Mouse (Mus musculus) right cerebral cortex, postnatal 14 days (tissue): ENCODE data around the gene Gnpat.

Experiments
- DNase-seq: peaks from one replicate; pipeline ENCODE4 v3.0.0; 2022

The Gnpat gene

DNA sequence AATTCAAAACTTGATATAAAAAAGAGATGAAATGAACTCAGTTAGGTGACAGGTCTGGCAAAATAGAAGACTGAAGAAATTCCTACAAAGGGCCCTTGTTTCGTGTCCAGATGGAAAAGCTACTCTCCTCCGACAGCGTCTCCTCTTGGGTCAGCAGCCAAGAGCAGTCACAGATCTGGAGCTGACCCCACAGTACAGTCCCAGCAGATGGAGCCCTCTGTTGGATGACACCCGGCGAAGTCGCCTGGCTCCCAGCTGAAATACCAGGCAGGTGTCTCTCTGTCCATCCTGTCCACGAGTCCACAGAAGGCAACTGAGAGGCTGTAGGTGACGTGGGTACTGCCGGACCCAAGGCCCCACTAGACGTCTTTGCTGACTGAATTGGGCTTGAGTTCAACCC, 47.5 kb downstream of the Gnpat start:
- DNase-seq: no peak

DNA sequence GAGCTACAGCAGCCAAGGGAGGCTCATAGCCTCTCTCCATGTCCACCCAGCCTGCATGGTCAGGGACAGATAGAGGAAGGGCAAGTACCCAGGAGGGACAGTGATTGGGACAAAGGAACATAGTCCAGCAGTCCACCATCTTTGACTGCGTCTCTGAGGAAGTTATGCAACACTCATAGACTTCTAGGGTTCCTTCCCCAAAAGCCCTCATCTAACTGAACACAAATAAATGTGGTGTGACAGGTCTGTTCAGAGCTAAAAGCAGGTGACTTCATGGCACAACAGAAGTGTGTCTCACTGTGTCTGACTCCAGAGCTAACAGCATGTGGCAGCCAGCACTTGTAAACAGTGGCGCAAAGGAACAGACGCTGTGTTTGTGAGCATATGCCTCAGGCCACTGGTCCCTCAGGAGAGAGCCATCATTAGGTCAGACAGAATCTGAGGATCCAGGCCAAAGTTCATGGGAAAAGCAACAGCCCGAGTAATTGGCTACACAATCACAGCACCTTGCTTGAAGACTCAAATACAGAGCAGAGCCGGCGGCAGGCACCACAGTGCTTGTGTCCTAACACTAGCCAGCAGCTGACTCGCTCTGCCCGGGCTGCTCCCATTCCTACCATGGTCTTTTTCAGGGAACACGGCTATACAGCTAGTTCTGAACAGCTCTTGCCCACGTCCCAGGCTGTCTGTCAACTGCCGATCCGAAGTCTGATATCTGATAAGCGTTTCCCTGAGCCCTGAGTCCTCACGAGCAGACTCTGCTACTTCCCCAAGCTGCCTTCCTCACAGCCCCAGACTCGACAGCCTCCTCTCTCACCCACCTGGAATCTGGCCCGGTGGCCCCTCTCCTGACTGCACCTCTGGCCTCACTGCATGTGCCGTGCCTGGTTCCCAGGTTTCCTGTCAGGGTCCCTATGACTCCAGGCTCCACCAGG, 49.4 kb downstream of the Gnpat start:
- DNase-seq: no peak

DNA sequence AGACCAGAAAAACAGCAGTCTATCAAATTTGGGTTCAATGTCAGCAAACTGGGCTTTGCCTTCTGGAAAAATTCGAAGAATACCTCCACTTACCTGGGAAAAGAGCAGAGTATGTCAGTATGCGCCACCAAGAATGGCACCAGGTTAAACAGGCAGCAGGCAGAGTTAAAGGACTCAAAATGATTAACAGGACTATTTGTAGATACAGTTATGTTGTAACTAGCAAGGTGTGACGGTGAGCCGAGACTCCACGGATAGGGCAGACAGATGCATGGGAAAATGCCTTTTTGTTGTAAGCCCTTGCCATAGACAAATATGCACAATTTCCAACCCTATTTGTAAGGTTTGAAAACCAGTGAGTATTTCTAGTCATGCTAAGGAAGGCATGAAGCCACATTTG, 51.2 kb downstream of the Gnpat start:
- no peak for DNase-seq

DNA sequence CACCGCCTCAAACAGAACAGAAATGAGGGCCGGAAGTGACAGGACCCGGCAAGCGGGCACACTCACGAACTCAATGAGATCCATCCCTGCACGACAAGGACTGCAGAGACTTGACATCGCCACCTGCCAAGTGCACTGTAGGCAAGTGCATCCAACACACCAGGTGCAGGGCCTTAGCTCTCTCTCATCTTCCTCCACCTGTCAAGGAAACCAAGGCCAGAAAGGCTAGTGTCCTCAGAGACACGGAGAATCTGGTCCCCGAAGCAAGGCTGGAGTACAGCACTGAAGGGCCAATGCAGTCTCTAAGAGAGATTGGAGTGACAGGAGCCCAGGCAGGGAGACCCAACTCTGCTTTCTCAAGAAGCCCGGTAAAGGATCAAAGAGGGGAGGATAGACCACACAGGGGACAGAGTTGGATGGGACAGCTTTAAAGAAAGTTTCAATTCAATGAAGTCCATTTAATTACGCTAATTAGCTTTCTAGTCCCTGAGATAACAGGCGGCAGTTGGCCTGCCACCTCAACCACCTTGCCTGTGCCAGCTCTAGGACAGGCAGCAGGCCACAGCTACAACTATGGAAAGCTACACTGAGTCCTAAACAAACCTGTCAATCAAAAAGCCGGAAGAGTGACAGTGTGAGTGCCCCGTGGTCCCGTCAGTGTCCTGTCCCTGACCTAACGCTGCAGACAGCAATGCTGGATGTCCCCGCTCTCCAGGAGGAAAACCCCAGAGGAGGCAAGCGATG, 55.1 kb downstream of the Gnpat start:
- DNase-seq: no peak

DNA sequence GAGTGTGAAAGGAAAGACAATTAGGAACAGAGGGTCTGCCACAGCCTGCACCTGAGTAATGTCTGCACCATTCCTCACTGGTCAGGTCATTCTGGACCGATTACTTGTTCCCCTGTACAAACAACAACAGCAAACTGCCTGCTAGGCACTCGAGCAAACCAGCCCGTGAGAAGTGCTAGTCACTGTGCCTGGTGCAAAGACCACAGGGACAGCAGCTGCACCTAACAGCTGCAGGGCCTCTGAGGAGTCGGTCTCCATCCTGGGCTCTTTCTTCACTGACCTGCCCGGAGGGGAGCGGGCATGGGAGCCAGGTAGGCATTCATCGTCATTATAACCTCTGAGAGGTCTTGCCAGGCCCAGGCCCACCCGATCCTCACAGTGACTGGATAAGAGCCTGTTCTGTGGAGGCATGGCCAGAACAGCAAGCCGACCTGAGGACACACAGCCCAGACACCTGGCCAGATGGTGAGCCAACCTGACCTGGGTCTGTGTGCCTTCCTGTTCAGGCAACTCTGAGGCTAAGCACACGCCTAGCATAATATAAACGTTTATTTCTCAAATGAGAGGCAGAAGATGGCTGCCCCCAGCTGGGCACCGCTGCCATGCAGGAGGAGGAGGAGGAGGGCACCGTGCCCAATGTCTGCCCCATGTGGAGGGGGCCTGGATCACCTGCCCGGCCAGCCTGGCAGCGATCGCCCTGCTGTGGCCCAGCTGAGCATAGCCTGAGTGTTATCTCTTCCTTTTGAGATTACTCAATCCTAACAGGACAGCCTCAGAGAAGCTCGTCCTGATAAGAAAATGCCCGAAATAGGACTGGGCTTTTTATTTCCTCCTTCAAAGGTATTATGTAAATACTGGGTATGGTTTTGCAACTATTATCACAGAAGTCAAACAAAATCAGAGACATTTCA, 58.8 kb downstream of the Gnpat start:
- no peak for DNase-seq

DNA sequence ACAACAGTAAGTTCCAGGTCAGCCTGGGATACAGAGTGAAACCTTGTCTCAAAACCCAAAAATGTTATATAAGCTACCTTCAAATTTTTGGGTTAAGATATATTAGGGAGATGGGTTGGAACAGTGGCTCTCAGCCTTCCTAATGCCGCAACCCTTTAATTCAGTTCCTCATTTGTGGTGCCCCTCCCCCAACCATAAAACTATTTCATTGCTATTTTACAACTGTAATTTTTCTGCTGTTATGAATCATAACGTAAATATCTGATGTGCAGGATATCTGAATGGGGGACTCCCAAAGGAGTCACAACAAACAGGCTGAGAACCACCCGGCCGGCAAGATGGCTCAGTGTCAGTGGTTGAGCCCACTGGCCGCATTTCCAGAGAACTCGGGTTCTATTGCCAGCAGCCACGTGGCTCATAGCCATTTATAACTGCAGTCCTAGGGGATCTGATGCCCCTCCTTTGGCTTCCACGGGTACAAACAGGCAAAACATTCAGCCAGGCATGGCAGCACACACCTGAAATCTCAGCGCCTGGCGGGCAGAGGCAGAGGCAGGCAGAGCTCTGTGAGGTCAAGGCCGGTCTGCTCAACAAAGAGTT, 59.8 kb downstream of the Gnpat start:
- DNase-seq: no peak

DNA sequence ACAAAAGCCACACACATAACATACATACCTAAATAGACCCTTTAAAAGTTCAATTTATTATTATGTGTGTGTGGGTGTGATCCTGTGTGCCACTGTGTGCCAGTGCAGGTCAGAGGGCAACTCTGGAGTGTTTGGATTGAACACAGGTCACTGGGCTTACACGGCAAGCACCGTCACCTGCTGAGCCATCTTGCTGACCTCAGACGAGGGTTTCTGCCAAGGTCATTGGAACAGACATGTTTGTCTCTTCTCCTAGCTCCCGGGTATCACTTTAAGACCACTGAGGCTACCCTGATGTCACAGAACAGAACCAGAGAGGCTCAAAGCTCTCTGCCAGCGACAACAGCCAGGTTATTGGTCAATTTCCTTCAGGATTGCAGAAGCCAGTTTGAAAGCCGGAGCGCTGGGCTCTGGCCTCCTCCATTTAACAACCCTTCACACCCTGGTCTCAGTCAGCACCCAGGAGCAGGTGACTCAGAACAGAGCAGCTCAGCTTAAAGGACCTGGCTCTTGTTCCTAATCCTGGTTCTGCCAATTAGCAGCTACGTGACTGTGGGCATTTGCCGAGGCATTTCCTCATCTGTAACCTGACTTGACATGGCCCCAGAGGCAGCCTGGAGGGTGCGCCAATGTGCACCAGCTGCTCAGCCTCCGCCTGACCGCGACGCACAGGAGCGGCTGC, 61.3 kb downstream of the Gnpat start:
- no peak for DNase-seq

DNA sequence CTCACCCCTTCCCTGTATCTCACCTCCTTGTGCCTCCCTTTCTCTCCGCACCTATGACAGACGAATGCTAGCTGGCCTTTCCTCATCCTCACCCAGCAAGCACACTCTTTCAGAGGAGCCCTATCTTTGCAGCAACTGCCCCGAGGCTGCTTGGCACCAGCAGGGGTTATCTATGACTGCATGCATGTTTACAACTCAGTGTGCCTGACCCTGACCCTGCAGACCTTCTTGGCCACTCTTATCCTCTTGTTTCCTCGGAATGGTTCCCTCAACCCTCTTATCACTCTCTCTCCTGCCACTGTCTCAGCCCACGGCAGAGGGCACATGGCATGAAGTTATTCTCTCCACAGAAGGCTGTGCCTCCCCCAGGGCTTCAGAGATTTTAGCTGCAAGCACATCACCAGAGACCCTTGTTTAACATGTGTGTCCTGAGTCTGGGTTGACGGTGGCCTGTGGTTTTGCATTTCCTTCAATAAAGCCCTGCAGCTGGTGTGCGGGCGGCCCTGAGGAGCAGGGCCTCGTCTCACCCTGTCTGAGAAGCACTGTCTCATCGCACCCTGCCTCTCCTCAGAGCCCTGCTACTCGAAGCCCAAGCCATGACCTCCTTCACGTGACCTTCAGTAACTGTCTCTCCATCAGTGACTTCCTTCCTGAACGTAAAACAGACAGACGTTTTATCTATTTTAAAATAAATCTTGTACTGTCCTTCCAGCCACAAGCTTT, 62.9 kb downstream of the Gnpat start:
- DNase-seq: no peak

DNA sequence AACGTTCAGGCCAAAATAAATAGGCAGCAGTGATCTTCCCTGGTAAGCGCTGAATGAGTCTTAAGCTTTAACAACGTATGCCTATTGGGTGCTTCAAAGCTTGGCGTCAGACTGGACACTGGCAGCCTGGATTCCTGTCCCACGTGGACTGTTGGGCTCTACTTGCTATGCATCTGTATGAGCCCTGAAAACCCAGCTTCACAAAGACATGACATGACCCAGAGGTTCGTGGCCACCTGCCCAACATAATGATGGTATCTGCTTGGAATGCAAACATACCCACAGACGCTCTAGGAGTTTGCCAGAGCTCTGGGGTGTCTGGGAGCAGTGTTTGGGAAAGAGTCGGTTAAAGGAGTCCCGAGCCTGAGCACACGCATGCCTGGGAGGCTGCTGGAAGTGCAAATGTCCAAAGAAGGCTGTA, 63.5 kb downstream of the Gnpat start:
- DNase-seq: no peak

DNA sequence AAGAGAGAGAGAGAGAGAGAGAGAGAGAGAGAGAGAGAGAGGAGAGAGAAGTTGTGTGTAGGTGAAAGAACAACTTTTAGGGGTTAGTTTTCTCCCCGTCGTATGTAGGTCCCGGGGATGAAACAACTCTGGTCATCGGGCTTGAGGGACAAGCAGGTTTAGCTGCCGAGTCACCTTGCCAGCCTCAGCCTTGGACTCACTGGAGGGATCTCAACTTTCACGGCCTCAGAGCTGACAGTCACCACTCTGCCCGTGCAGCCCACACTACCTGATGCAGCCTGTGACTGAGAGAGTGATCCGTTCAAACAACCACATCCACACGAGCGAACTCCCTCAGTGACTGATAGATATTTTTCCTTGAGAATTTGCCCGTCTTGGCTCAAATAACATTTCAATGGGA, 66.2 kb downstream of the Gnpat start:
- no peak for DNase-seq

DNA sequence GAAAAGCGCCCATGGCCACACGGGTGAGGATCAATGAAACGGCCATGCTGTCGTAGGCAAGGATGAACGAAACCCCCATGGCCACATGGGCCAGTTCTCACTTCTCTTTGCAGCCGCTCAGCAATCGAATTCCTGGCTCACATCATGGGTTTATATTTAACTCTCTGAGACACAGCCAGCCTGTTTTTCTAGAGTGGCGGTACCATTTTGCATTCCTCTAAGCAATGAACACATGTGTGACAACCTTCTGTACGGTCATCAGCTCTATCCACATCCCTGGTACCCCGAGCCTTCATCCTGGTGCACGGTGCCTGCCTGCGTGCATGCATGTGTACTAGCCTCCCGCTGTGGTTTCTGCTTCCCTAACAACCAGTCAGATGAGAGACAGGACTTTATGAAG, 67.3 kb downstream of the Gnpat start:
- DNase-seq: peak; percentile 20

DNA sequence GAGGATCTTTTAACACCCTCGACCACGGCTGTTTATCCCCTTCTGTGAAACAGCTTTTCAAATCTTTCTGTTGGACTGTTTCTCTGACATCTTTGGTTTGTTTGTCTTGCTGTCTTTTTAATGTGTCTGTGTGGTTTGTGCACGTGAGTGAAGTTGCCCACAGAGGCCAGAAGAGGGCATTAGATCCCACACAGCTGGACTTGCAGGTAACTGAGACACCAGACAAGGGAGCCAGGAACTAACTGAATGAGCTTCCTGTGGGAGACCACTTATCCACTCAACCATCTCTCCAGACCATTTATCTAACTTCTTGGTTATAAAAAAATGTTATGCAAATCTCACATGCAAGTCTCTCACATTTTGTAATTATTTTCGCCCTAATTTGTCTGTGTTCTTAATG, 67.8 kb downstream of the Gnpat start:
- no peak for DNase-seq

DNA sequence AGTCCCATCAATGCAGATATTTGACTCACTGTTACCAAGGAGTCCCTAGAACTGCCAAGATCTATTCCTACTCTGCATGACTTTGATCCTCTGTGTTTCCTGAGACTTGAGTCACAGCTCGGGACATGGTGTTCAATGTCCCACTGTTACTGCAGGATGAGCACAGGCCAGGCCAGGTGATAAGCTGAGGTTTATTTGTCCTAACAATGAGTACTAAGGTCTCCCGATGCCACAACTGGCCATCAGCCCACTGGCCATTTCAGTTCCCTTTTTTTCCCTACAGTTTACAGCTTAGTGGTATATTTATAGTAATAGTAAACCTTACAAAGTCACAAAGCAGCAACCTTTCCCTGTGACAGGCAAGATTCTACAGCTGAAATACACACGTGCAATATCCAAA, 69.6 kb downstream of the Gnpat start:
- no peak for DNase-seq

DNA sequence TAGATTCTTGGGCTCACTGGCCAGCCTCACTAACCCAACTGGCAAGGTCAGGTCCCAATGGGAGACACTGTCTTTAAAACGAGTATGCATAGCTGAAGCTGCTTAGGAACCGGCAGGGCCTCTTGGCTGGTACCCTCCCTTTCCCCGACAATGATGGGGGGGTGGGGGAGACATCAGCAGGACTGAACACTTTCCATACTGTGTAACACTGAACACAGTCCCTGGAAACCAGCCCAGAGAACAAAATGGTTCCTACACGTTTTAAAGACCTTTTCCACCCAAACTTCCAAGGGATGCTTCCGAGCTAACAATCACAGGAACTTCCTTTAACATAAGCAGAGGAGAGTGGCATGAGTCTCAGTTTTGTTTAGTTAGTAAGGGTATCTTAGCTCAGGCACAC, 72.3 kb downstream of the Gnpat start:
- no peak for DNase-seq

DNA sequence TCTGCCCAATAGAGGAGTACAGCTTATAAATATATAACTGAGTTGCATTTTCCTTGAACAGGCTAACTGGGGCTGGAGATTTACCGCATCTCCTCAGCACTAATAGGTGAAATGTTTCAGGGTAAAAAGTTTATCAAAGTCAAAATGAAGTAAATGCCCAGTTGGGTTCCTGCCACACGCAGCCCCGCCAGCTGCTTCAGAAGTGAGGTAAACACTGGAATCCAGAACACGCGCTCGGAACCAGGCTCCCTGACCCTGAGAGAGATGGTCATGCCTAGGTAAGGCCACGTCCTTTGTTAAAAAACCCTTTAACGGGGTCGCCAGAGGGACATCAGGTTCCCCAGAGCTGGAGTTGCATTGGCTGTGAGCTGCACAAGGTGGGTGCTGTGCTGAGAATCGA, 73.9 kb downstream of the Gnpat start:
- DNase-seq: no peak

DNA sequence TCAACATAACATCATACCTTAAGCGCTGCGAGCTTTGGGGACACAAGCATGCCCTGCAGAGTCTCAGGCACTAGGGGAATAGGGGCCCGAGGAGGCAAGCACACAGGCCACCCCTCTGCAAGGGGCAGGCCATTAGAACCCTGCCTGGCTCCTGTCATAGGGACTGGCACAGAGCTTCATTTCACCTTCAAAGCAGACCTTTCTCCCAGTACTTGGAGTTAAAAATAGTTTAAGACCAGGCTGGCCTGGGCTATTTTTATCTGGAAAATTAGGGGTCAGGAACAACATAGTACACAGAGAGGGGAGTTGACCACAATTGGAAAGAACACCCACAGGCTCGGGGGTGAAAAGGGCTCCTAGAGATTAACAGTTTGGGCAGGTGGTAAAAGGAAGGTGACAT, 74.5 kb downstream of the Gnpat start:
- no peak for DNase-seq
